In the genomic region with DNA sequence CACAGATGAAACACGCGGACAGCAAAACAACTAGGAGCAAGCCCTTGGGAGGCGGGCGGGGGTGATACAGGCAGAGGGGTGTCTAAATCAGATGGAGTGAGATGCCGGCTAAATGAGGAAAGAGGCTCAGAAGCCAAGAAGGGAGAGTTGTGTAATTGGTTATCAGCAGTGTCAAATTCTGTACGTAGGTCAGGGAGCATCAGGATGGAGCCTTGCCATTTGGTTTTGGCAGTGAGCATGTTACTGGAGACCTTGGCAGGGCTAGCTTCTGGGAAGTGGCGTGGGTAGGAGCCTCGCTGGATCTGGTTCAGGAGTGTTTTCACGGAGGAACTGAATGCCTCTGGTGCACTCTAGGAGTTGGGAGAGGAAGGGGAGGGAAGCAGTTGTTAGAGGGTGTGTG, we compare ENCODE assay signal across 9 mouse cellular contexts. TPM values are rescaled to one million over a fixed set of nuclear protein-coding genes. Genes with fewer than 3 reads are reported as not detected.
DNase-seq lines count a peak whose midpoint lies in the region; ATAC-seq lines count a peak whose summit lies in the region.
"Had no signal": no experiment of that assay in that cellular context is flagged by ENCODE, and none has a peak within 500 bp of the region (broad histone marks: within the 10 kb centered on the region; RNA-seq: fewer than 3 reads in every experiment).

No protein-coding gene starts in this region.

- H3K27me3 ChIP-seq in forebrain, embryonic 15.5 days, result no peaks in the 10 kb centered on the region
- no peaks in the 10 kb centered on the region for H3K27me3 ChIP-seq in forebrain, embryonic 10.5 days (ENCODE audit: poor library complexity, severe bottlenecking)
- no peaks in the 10 kb centered on the region for H3K27me3 ChIP-seq in heart, embryonic 15.5 days
- H3K27me3 ChIP-seq in neural tube, embryonic 15.5 days (replicated peaks), result no peaks in the 10 kb centered on the region

- H3K9me3 ChIP-seq in forebrain, embryonic 15.5 days, result no peaks in the 10 kb centered on the region
- no peaks in the 10 kb centered on the region for H3K9me3 ChIP-seq in forebrain, embryonic 10.5 days
- H3K9me3 ChIP-seq in heart, embryonic 15.5 days (replicated peaks), result no peaks in the 10 kb centered on the region
- H3K9me3 ChIP-seq in neural tube, embryonic 15.5 days (replicated peaks), result no peaks in the 10 kb centered on the region

- 68% methylated on average over 9 of the region's 9 CpGs for WGBS in forebrain, embryonic 15.5 days
- 86% methylated on average over 9 of the region's 9 CpGs for WGBS in forebrain, embryonic 10.5 days
- WGBS in heart, embryonic 15.5 days, result 56% methylated on average over 9 of the region's 9 CpGs
- WGBS in neural tube, embryonic 15.5 days, result 84% methylated on average over 9 of the region's 9 CpGs

- no peaks in the 10 kb centered on the region for H3K36me3 ChIP-seq in forebrain, embryonic 15.5 days
- no peaks in the 10 kb centered on the region for H3K36me3 ChIP-seq in forebrain, embryonic 10.5 days (replicated peaks)
- no peaks in the 10 kb centered on the region for H3K36me3 ChIP-seq in heart, embryonic 15.5 days
- no peaks in the 10 kb centered on the region for H3K36me3 ChIP-seq in neural tube, embryonic 15.5 days

- no peak for DNase-seq in forebrain, embryonic 10.5 days (ENCODE audit: extremely low spot score, low spot score)
- DNase-seq in urinary bladder, postnatal 14 days (ENCODE audit: low spot score), result peak; percentile 61
- no peak for DNase-seq in urinary bladder, adult 2 months (ENCODE audit: low spot score)
- DNase-seq in lung, postnatal 10 days, result peak; percentile 43

- H3K4me1 ChIP-seq in forebrain, embryonic 15.5 days, result peaks cover 10% of the 10 kb centered on the region; the same call in 1 of the 2 replicates
- H3K4me1 ChIP-seq in forebrain, embryonic 10.5 days, result no peaks in the 10 kb centered on the region
- no peaks in the 10 kb centered on the region for H3K4me1 ChIP-seq in heart, embryonic 15.5 days (replicated peaks)
- H3K4me1 ChIP-seq in neural tube, embryonic 15.5 days, result no peaks in the 10 kb centered on the region

- H3K27ac ChIP-seq in forebrain, embryonic 15.5 days (replicated peaks), result no peak overlapping the region
- no peak overlapping the region for H3K27ac ChIP-seq in forebrain, embryonic 10.5 days
- no peak overlapping the region for H3K27ac ChIP-seq in heart, embryonic 15.5 days
- H3K27ac ChIP-seq in neural tube, embryonic 15.5 days (replicated peaks), result no peak overlapping the region
- H3K27ac ChIP-seq: kidney, postnatal 0 days had no signal

- no peak overlapping the region for H3K9ac ChIP-seq in forebrain, embryonic 15.5 days (replicated peaks)
- H3K9ac ChIP-seq in heart, embryonic 15.5 days, result no peak overlapping the region
- no peak overlapping the region for H3K9ac ChIP-seq in neural tube, embryonic 15.5 days (replicated peaks)

- no peak overlapping the region for H3K4me2 ChIP-seq in forebrain, embryonic 15.5 days (replicated peaks)
- H3K4me2 ChIP-seq in heart, embryonic 15.5 days, result no peak overlapping the region
- no peak overlapping the region for H3K4me2 ChIP-seq in neural tube, embryonic 15.5 days

- peak; percentile 58 for ATAC-seq in forebrain, embryonic 15.5 days (replicated peaks)
- ATAC-seq in heart, embryonic 15.5 days (replicated peaks; ENCODE audit: insufficient number of reproducible peaks, insufficient read depth, low FRiP score, low read depth), result 0 out of 2 replicates have a peak, but pooled peaks have one; percentile 35
- no peak for ATAC-seq in neural tube, embryonic 15.5 days (ENCODE audit: low FRiP score)
- ATAC-seq in erythroid progenitor cell, adult 5-6 weeks (replicated peaks; ENCODE audit: low FRiP score, poor library complexity, severe bottlenecking), result no peak

- H3K4me3 ChIP-seq in forebrain, embryonic 15.5 days, result no peak overlapping the region
- no peak overlapping the region for H3K4me3 ChIP-seq in forebrain, embryonic 10.5 days
- no peak overlapping the region for H3K4me3 ChIP-seq in heart, embryonic 15.5 days
- H3K4me3 ChIP-seq in neural tube, embryonic 15.5 days (replicated peaks), result no peak overlapping the region

RNA-seq across cellular contexts. Expression of gene Nrip1, which starts 58.7 kb away (rescaled TPM):
- 35.7 and 41.4 TPM in 2 replicates for polyA plus RNA-seq in forebrain, embryonic 15.5 days (2015; fragmentation: Nextera tagmentation; extraction: Ambion mirVana)
- polyA plus RNA-seq in forebrain, embryonic 10.5 days (2016; fragmentation: Nextera tagmentation; extraction: Ambion mirVana), result 38.5 and 45.5 TPM in 2 replicates
- 5.5 and 11.1 TPM in 2 replicates for polyA plus RNA-seq in urinary bladder, adult 2 months (2012; rRNA removed)
- polyA plus RNA-seq in heart, embryonic 15.5 days (2015; fragmentation: Nextera tagmentation; extraction: Ambion mirVana), result 19.1 and 26.1 TPM in 2 replicates
- polyA plus RNA-seq in neural tube, embryonic 15.5 days (2015; fragmentation: Nextera tagmentation; extraction: Ambion mirVana), result 34.4 and 36.9 TPM in 2 replicates
- 72.1 and 83.4 TPM in 2 replicates for total RNA-seq in erythroid progenitor cell, adult 5-6 weeks (2015; ENCODE audit: low replicate concordance)
- 62.9 and 99.2 TPM in 2 replicates for total RNA-seq in erythroid progenitor cell, adult 5-6 weeks (2017; ENCODE audit: low replicate concordance)

Comparison
In these comparisons a context has a peak if more than half of its experiments do, and no peak if none do; other contexts are left out.
1. DNase-seq: peak in urinary bladder, postnatal 14 days (single experiment) and lung, postnatal 10 days (single experiment); none in forebrain, embryonic 10.5 days (single experiment) and urinary bladder, adult 2 months (single experiment).
2. ATAC-seq: peak in forebrain, embryonic 15.5 days (single experiment) and heart, embryonic 15.5 days (single experiment); none in neural tube, embryonic 15.5 days (single experiment) and erythroid progenitor cell, adult 5-6 weeks (single experiment).